Mouse (Mus musculus) embryonic facial prominence, embryonic 12.5 days (tissue): Measurements from ENCODE around the gene Rtl10. TPM values are rescaled to one million over a fixed set of nuclear protein-coding genes. Genes with fewer than 3 reads are reported as not detected.

ENCODE experiments used
- polyA plus RNA-seq: library from polyadenylated mRNA; unstranded; fragments of >200 nt; fragmentation: Nextera tagmentation; extraction: Ambion mirVana; gene quantifications from 2 replicates; pipeline ENCODE4 v1.2.1, GENCODE M21; 2016

Rtl10 gene
- polyA plus RNA-seq, 1 experiment from 2014 or later = 4.1 TPM

Other genes with a start within 250 kb of the Rtl10 start
- gene Gm49776, start 240.6 kb upstream of the Rtl10 start, polyA plus RNA-seq = 2.1 and 2.3 TPM in 2 replicates
- 40.1 and 40.2 TPM in 2 replicates for gene Dgcr8, start 209.7 kb upstream of the Rtl10 start, polyA plus RNA-seq
- 22.5 and 30.1 TPM in 2 replicates for gene Tango2, start 150.8 kb upstream of the Rtl10 start, polyA plus RNA-seq
- gene Arvcf, start 150.7 kb upstream of the Rtl10 start, polyA plus RNA-seq = 44.4 and 47.0 TPM in 2 replicates
- gene Txnrd2, start 72.5 kb upstream of the Rtl10 start, polyA plus RNA-seq = 15.7 and 19.8 TPM in 2 replicates
- gene Comt, start 72.0 kb upstream of the Rtl10 start, polyA plus RNA-seq = 56.1 and 59.7 TPM in 2 replicates
- gene Gnb1l, start 188 bp upstream of the Rtl10 start, polyA plus RNA-seq = 16.9 and 17.5 TPM in 2 replicates
- 19.6 and 21.9 TPM in 2 replicates for gene Tbx1, start 91.8 kb downstream of the Rtl10 start, polyA plus RNA-seq
- gene Gp1bb, start 123.5 kb downstream of the Rtl10 start, polyA plus RNA-seq = 4.3 and 4.7 TPM in 2 replicates
- gene Gm49601, start 127.5 kb downstream of the Rtl10 start, polyA plus RNA-seq = 8.1 and 10.4 TPM in 2 replicates
- 45.5 and 47.2 TPM in 2 replicates for gene Sept5, start 131.1 kb downstream of the Rtl10 start, polyA plus RNA-seq